Mouse (Mus musculus) stomach, postnatal 0 days (tissue): ENCODE results near the gene Art1.

Source experiments
- CTCF ChIP-seq: IDR thresholded peaks from 2 replicates; pipeline ENCODE4 v1.5.1; 2016; ENCODE audit warnings: antibody characterized with exemption, low read depth, mild to moderate bottlenecking, moderate library complexity
- EP300 ChIP-seq: optimal IDR thresholded peaks from 2 replicates; pipeline ENCODE3; 2016; ENCODE audit warnings: antibody characterized with exemption

- TF ChIP-seq CTCF = no peak
- no peak for TF ChIP-seq EP300
These were observed 18.7 kb upstream of the Art1 start, which contains the start of gene Trpc2 for GRCm38 (mm10) chr7:102082816-102083215.
